Mouse (Mus musculus) stomach, embryonic 16.5 days (tissue): ENCODE data around the gene Krtap28-10. TPM values are rescaled to one million over a fixed set of nuclear protein-coding genes. Genes with fewer than 3 reads are reported as not detected.

Source experiments
- ATAC-seq: fragments of 200-750 bp; cut with Nextera tagmentation; 2 replicates; pipeline ENCODE4 v1.8.0; 2017; ENCODE audit warnings: moderate number of reproducible peaks, moderate TSS enrichment; ENCODE audit not compliant: insufficient read depth, low FRiP score
- H3K27ac ChIP-seq: fragments of 300-500 bp; sonication (generic); 2 replicates; pipeline ENCODE4 v1.5.1; 2014; ENCODE audit warnings: low read length
- H3K27me3 ChIP-seq: fragments of 300-500 bp; sonication (generic); 2 replicates; pipeline ENCODE4 v1.6.1; 2014; ENCODE audit warnings: low read length, control low read depth, mixed read lengths; ENCODE audit not compliant: control insufficient read depth, insufficient read depth
- H3K36me3 ChIP-seq: fragments of 300-500 bp; sonication (generic); 2 replicates; pipeline ENCODE4 v1.6.1; 2014; ENCODE audit warnings: low read length; ENCODE audit not compliant: control insufficient read depth, insufficient read depth
- H3K4me1 ChIP-seq: fragments of 300-500 bp; sonication (generic); 2 replicates; pipeline ENCODE4 v1.6.1; 2014; ENCODE audit warnings: low read length, control low read depth, mixed read lengths; ENCODE audit not compliant: control insufficient read depth, insufficient read depth
- H3K4me2 ChIP-seq: fragments of 300-500 bp; sonication (generic); 2 replicates; pipeline ENCODE4 v1.6.1; 2014; ENCODE audit warnings: low read depth, low read length, mixed read lengths
- H3K4me3 ChIP-seq: fragments of 300-500 bp; sonication (generic); replicated peaks from 2 replicates; pipeline ENCODE4 v1.5.1; 2014; ENCODE audit warnings: mild to moderate bottlenecking, low read length
- H3K9ac ChIP-seq: fragments of 300-500 bp; sonication (generic); 2 replicates; pipeline ENCODE4 v1.6.1; 2014; ENCODE audit warnings: low read length
- H3K9me3 ChIP-seq: fragments of 300-500 bp; sonication (generic); replicated peaks from 2 replicates; pipeline ENCODE4 v1.6.1; 2016; ENCODE audit warnings: low read length, control low read depth; ENCODE audit not compliant: control insufficient read depth
- WGBS: fragments of 180-500 bp; shearing (Covaris S2); extraction: QIAGEN DNeasy Blood & Tissue Kit; methylation state at CpG from one replicate; pipeline ENCODE4 v1.1.7; 2014; 5-methylcytosine and 5-hydroxymethylcytosine counted together
- polyA plus RNA-seq: library from polyadenylated mRNA; unstranded; fragments of >200 nt; fragmentation: Nextera tagmentation; extraction: Ambion mirVana; gene quantifications from 2 replicates; pipeline ENCODE4 v1.2.1, GENCODE M21; 2015

The Krtap28-10 gene
- polyA plus RNA-seq, 1 experiment from 2014 or later, result not detected

GRCm38 (mm10) chr1:82991596-82991995, 50.7 kb downstream of the Krtap28-10 start:
- H3K9me3 ChIP-seq, result no peaks in the 10 kb centered on the region
- no peaks in the 10 kb centered on the region for H3K4me1 ChIP-seq
- H3K4me2 ChIP-seq, result no peak overlapping the region
- H3K27me3 ChIP-seq, result no peaks in the 10 kb centered on the region
- H3K9ac ChIP-seq, result no peak overlapping the region
- no peak overlapping the region for H3K27ac ChIP-seq
- H3K4me3 ChIP-seq, result no peak overlapping the region
- no peaks in the 10 kb centered on the region for H3K36me3 ChIP-seq
- WGBS, result 66% methylated on average over 3 of the region's 3 CpGs
- no peak for ATAC-seq

Other genes starting within 250 kb of the Krtap28-10 start
- gene Agfg1, start 203.0 kb downstream of the Krtap28-10 start, polyA plus RNA-seq, result 17.0 and 21.6 TPM in 2 replicates
- gene A030005L19Rik, start 129.2 kb downstream of the Krtap28-10 start, polyA plus RNA-seq, result 0.17 and 0.30 TPM in 2 replicates
- not detected in 2 replicates for gene A030014E15Rik, start 117.6 kb downstream of the Krtap28-10 start, polyA plus RNA-seq
- not detected in 2 replicates for gene Gm6217, start 111.1 kb downstream of the Krtap28-10 start, polyA plus RNA-seq
- not detected in 2 replicates for gene A030003K21Rik, start 99.1 kb downstream of the Krtap28-10 start, polyA plus RNA-seq
- not detected in 2 replicates for gene Gm7544, start 86.5 kb downstream of the Krtap28-10 start, polyA plus RNA-seq
- not detected in 2 replicates for gene Gm47955, start 82.2 kb downstream of the Krtap28-10 start, polyA plus RNA-seq
- not detected in 2 replicates for gene Gm47959, start 41.9 kb downstream of the Krtap28-10 start, polyA plus RNA-seq
- 0.54 and 0.88 TPM in 2 replicates for gene Slc19a3, start 4.0 kb downstream of the Krtap28-10 start, polyA plus RNA-seq
- not detected in 2 replicates for gene Gm47969, start 2.5 kb upstream of the Krtap28-10 start, polyA plus RNA-seq
- gene A030005K14Rik, start 16.9 kb upstream of the Krtap28-10 start, polyA plus RNA-seq, result not detected in 2 replicates
- not detected in 2 replicates for gene Krtap28-13, start 18.4 kb upstream of the Krtap28-10 start, polyA plus RNA-seq
- gene Ccl20, start 74.3 kb upstream of the Krtap28-10 start, polyA plus RNA-seq, result 7.6 and 7.9 TPM in 2 replicates
- gene Daw1, start 117.3 kb upstream of the Krtap28-10 start, polyA plus RNA-seq, result 0.22 TPM in 1 of 2 replicates, not detected in the other